Mouse (Mus musculus) ES-E14 (cell line): ENCODE measurements at regions not wholly inside any gene's neighbourhood (a gene's known extent, or its start where the extent isn't known, plus 50 kb on each side); places are given as distances from the start of the nearest gene placed in this dataset.

ENCODE experiments used
- CHD2 ChIP-seq: IDR thresholded peaks from 2 replicates; pipeline ENCODE4 v1.6.1; 2014; ENCODE audit warnings: mild to moderate bottlenecking, low read depth, low read length, inconsistent platforms
- HCFC1 ChIP-seq: IDR thresholded peaks from 2 replicates; pipeline ENCODE4 v1.6.1; 2012; ENCODE audit warnings: low read length, inconsistent platforms, borderline replicate concordance; ENCODE audit not compliant: insufficient read depth
- MAFK ChIP-seq: IDR thresholded peaks from 2 replicates; pipeline ENCODE4 v1.6.1; 2014; ENCODE audit warnings: mild to moderate bottlenecking, low read depth, low read length, inconsistent platforms; ENCODE audit not compliant: insufficient read depth
- ZC3H11A ChIP-seq: IDR thresholded peaks from 2 replicates; pipeline ENCODE4 v1.6.1; 2012; ENCODE audit warnings: low read depth, mild to moderate bottlenecking, inconsistent platforms, low read length, borderline replicate concordance
- ZNF384 ChIP-seq: IDR thresholded peaks from 2 replicates; pipeline ENCODE4 v1.6.1; 2012; ENCODE audit warnings: low read depth, low read length, inconsistent platforms

DNA sequence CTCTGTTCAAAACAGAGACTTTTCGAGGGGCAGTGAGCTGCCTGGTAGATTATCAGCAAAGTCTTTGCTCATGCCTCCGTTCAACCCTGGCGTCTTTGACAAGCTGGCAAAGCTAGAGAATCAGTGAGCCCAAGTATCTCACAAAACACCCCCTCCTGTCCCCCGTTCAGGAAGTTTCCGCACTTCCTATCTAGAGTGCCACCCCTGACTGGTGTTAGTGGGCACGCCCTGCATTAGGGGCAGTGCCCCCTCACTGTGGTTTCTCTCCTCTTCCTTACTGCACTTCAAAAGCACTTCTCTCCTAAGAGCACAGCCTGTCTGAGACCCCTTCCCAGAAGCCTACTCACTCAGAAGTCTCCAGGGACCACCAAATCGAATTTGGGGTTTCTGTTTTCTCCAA is 497.0 kb downstream of the Ccdc171 start:
- no peak for TF ChIP-seq CHD2
- TF ChIP-seq MAFK, result no peak
- TF ChIP-seq ZNF384, result no peak
- no peak for TF ChIP-seq HCFC1
- TF ChIP-seq ZC3H11A, result no peak
